Mouse (Mus musculus) CH12F3 (cell line): ENCODE results near the gene Lect2.

ENCODE experiments used
- in situ Hi-C: fragments of 300-500 bp; cut with MboI; formaldehyde crosslinking; loops from 2 replicates; pipeline ENCODE4 v1.14.3; 2020; ENCODE audit warnings: low sequenced_read_pairs

The Lect2 gene

DNA sequence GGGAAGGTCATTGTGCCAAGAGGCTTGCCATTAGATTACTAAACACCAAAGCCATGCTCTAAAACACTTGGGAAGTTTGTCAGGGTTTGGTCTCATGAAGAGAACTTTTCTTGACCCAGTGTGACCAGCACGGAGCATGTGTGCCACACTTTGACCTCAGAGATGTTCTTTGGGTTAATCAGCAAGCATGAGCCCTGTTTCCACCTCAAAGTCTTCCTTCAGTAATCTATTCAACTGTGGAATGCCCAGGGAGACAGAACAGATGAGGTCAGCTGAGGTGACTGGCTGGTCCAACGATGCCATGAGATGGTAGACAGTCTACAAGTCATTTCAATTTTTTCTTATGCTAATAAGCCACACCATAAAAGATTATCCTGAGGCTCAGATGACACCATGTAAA lies 38.5 kb downstream of the Lect2 start:
- in situ Hi-C loops, result no loop called here

DNA sequence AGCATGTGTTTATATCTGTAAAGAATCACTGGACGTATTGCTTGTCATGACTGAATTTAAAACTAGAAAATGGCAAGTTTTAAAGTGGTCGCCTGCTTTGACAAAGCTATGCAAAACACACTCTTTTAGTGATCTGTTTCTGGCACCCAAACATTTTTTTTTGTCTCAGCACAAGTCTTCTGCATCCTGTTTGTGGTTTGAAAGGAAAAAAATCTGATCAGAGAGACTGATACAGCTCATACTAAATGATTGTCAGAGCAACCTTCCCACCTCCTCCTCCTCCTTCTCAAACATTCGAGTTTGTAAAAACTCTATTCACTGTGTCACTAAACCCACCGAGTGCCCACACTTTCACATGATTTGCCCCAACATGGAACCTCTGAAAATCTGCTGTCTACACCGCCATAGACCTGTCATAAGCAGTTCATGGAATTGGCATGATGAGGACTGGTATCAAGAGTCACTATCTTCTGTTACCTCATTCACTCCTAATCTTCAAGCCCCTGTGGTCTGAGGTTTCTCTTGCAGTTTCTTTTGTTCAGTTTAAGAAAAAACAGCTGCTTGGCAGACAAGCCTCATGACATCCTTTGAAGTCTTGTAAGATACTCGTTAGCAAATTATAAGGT lies 41.3 kb downstream of the Lect2 start:
- in situ Hi-C loops, result no loop called here

DNA sequence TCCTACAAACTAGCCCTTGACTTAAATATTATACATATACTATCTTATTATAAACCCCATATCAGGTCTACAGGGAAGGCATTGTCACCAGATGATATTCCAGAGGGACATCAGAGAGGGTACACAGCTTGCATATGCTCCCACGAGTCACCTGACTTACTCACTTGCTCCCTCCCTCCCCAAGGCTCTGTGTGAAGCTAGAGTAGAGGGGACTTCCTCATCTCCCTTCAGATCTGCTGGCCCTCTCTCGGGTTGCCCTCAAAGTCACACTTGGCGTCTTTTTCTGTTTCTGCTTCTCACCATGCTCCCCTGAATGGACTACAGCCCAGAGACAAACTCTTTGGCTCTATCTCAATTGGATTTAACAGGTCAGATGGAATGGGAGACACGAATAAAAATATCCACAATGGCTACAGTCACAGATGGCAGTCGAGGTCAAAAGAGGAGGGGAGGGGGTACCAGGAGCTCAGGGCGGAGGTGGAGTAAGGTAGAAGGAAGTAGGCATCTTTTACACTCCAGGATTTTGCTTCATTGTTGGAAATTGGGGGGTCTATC lies 46.4 kb downstream of the Lect2 start:
- in situ Hi-C loops, result no loop called here

DNA sequence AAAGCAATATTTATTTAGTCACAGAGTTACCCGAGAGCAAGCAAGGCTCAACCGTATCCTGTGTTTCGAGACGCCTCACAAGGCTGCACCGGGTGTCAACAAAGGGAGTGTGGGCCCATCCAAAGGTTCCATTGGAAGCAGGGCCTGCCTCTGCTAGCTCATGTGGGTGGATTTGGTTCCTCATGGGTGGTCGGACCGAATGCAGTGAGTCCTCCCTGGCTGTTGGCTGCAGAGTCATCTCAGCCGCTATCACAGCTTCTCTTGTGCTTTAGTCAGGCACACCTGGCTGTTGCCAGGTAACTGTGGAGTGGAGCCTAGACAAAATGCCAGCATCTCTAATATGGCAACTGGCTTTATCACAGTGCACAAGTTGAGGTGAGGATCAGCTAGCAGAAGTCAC lies 47.7 kb downstream of the Lect2 start:
- in situ Hi-C loops, result no loop called here

DNA sequence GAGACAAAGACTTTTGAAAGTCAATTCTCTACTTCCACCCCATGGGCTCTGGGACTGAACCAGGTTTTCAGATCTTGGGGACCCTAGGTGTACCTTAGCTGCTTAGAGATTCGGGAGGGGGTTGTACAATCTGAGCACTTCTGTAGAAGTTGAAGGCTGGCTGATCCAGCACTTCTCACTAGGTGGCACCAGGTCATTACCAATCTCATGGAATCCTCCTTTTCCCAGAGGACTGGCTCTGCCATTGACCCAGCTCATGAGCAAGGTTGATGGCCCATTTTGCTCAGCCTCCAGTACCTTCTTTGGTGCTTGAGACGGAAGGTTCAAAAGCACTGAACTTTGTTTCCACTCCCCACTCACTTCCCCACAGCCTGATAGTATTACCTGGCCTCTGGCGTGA lies 48.2 kb downstream of the Lect2 start:
- in situ Hi-C loops, result no loop called here

DNA sequence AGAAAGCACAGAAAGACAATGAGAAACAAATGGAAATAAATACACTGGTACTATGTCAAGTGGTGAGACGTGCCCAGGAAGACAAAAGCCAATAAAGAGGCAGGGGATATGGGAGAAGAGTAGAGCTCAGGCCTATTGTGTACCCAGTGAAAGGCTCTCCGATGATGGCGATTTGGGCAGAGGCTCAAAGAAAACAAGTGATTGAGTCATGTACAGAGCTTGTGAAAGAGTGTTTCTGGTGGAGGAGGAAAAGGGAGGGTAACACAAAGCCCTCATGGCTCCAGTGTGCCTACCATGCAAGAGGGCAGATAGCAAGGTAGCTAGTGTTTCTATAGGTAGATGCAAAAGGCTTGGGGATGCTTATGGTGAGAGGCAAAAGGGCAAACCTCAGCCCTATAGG lies 53.9 kb downstream of the Lect2 start:
- in situ Hi-C loops, result no loop called here
